Mouse (Mus musculus): ENCODE results near the gene Grm1. TPM values are rescaled to one million over a fixed set of nuclear protein-coding genes. Genes with fewer than 3 reads are reported as not detected.

The Grm1 gene
- polyA plus RNA-seq, 1 experiment from 2014 or later: not detected

- WGBS: 88% methylated on average over 1 of the region's 1 CpGs
- DNase-seq (ENCODE audit: low spot score) (no peak), ATAC-seq (replicated peaks; ENCODE audit: low FRiP score, low TSS enrichment, low read depth) (no peak)
- Histone ChIP-seq H3K4me2 (ENCODE audit: low read length) (no peak overlapping the region), H3K36me3 (ENCODE audit: control insufficient read depth, insufficient read depth, low read length) (no peaks in the 10 kb centered on the region), H3K4me1 (replicated peaks; ENCODE audit: control insufficient read depth, insufficient read depth, low read length) (no peaks in the 10 kb centered on the region), H3K27ac (ENCODE audit: low read depth) (no peak overlapping the region), H3K4me3 (ENCODE audit: low read depth, low read length) (no peak overlapping the region), H3K9ac (ENCODE audit: low read length) (no peak overlapping the region), H3K9me3 (ENCODE audit: control insufficient read depth, low read length) (no peaks in the 10 kb centered on the region), H3K27me3 (replicated peaks; ENCODE audit: control insufficient read depth, insufficient read depth, low read length) (no peaks in the 10 kb centered on the region)
Measured at GRCm38 (mm10) chr10:10701326-10701725, 380.8 kb downstream of the Grm1 start.

- Histone ChIP-seq H3K9me3 (ENCODE audit: control insufficient read depth, low read length) (no peaks in the 10 kb centered on the region), H3K4me3 (ENCODE audit: low read depth, low read length) (no peak overlapping the region), H3K4me2 (ENCODE audit: low read length) (no peak overlapping the region), H3K9ac (ENCODE audit: low read length) (no peak overlapping the region), H3K36me3 (ENCODE audit: control insufficient read depth, insufficient read depth, low read length) (no peaks in the 10 kb centered on the region), H3K4me1 (replicated peaks; ENCODE audit: control insufficient read depth, insufficient read depth, low read length) (no peaks in the 10 kb centered on the region), H3K27ac (ENCODE audit: low read depth) (no peak overlapping the region), H3K27me3 (replicated peaks; ENCODE audit: control insufficient read depth, insufficient read depth, low read length) (no peaks in the 10 kb centered on the region)
- DNase-seq (ENCODE audit: low spot score) (no peak), ATAC-seq (replicated peaks; ENCODE audit: low FRiP score, low TSS enrichment, low read depth) (no peak)
- WGBS: 75% methylated on average over 1 of the region's 1 CpGs
Measured at GRCm38 (mm10) chr10:10700903-10701302, 381.3 kb downstream of the Grm1 start.

- H3K9me3 ChIP-seq (ENCODE audit: control insufficient read depth, low read length): no peaks in the 10 kb centered on the region
- H3K27ac ChIP-seq (ENCODE audit: low read depth): no peak overlapping the region
- DNase-seq (ENCODE audit: low spot score) (no peak), ATAC-seq (replicated peaks; ENCODE audit: low FRiP score, low TSS enrichment, low read depth) (no peak)
- H3K4me1 ChIP-seq (replicated peaks; ENCODE audit: control insufficient read depth, insufficient read depth, low read length): no peaks in the 10 kb centered on the region
- no peaks in the 10 kb centered on the region for H3K27me3 ChIP-seq (replicated peaks; ENCODE audit: control insufficient read depth, insufficient read depth, low read length)
- no peaks in the 10 kb centered on the region for H3K36me3 ChIP-seq (ENCODE audit: control insufficient read depth, insufficient read depth, low read length)
- no peak overlapping the region for H3K4me3 ChIP-seq (ENCODE audit: low read depth, low read length)
- WGBS: 73% methylated on average over 6 of the region's 6 CpGs
- no peak overlapping the region for H3K9ac ChIP-seq (ENCODE audit: low read length)
- H3K4me2 ChIP-seq (ENCODE audit: low read length): no peak overlapping the region
Measured at GRCm38 (mm10) chr10:10697497-10697896, 384.7 kb downstream of the Grm1 start.

GRCm38 (mm10) chr10:10689668-10690223 is 392.4 kb downstream of the Grm1 start:
- Histone ChIP-seq H3K9ac (ENCODE audit: low read length) (0 out of 2 replicates have a peak overlapping the region, but pooled peaks have one; percentile 8), H3K27me3 (replicated peaks; ENCODE audit: control insufficient read depth, insufficient read depth, low read length) (peaks cover 23% of the 10 kb centered on the region), H3K27ac (ENCODE audit: low read depth) (no peak overlapping the region), H3K4me3 (ENCODE audit: low read depth, low read length) (peak overlapping the region; percentile 32), H3K4me1 (replicated peaks; ENCODE audit: control insufficient read depth, insufficient read depth, low read length) (no peaks in the 10 kb centered on the region; the same call in 1 of the 2 replicates), H3K9me3 (ENCODE audit: control insufficient read depth, low read length) (no peaks in the 10 kb centered on the region), H3K4me2 (ENCODE audit: low read length) (peak overlapping the region; percentile 67), H3K36me3 (ENCODE audit: control insufficient read depth, insufficient read depth, low read length) (no peaks in the 10 kb centered on the region)
- 14% methylated on average over 11 of the region's 11 CpGs for WGBS
- no peak for ATAC-seq (replicated peaks; ENCODE audit: low FRiP score, low TSS enrichment, low read depth)
- DNase-seq (ENCODE audit: low spot score): no peak

GRCm38 (mm10) chr10:10688907-10689667 is 393.1 kb downstream of the Grm1 start:
- 2% methylated on average over 35 of the region's 35 CpGs for WGBS
- H3K9me3 ChIP-seq (ENCODE audit: control insufficient read depth, low read length): no peaks in the 10 kb centered on the region
- H3K4me2 ChIP-seq (ENCODE audit: low read length): peak overlapping the region; percentile 67
- H3K9ac ChIP-seq (ENCODE audit: low read length): 0 out of 2 replicates have a peak overlapping the region, but pooled peaks have one; percentile 8
- no peaks in the 10 kb centered on the region for H3K36me3 ChIP-seq (ENCODE audit: control insufficient read depth, insufficient read depth, low read length)
- DNase-seq (ENCODE audit: low spot score) (peak; percentile 60), ATAC-seq (replicated peaks; ENCODE audit: low FRiP score, low TSS enrichment, low read depth) (peak; percentile 27; the same call in 1 of the 2 replicates)
- peak overlapping the region; percentile 32 for H3K4me3 ChIP-seq (ENCODE audit: low read depth, low read length)
- peaks cover 23% of the 10 kb centered on the region for H3K27me3 ChIP-seq (replicated peaks; ENCODE audit: control insufficient read depth, insufficient read depth, low read length)
- H3K27ac ChIP-seq (ENCODE audit: low read depth): no peak overlapping the region
- no peaks in the 10 kb centered on the region; the same call in 1 of the 2 replicates for H3K4me1 ChIP-seq (replicated peaks; ENCODE audit: control insufficient read depth, insufficient read depth, low read length)

GRCm38 (mm10) chr10:10681048-10681447 is 401.1 kb downstream of the Grm1 start, which contains the start of gene Gm10944:
TSS of gene Gm10944 (plus strand) at chr10:10681348.
- Histone ChIP-seq H3K27ac (ENCODE audit: low read depth) (no peak within 1 kb of the TSS), H3K9ac (ENCODE audit: low read length) (no peak within 1 kb of the TSS), H3K9me3 (ENCODE audit: control insufficient read depth, low read length) (no peaks in the 10 kb centered on the region), H3K36me3 (ENCODE audit: control insufficient read depth, insufficient read depth, low read length) (no peaks in the 10 kb centered on the region), H3K27me3 (replicated peaks; ENCODE audit: control insufficient read depth, insufficient read depth, low read length) (no peaks in the 10 kb centered on the region), H3K4me1 (replicated peaks; ENCODE audit: control insufficient read depth, insufficient read depth, low read length) (no peaks in the 10 kb centered on the region), H3K4me2 (ENCODE audit: low read length) (no peak within 1 kb of the TSS), H3K4me3 (ENCODE audit: low read depth, low read length) (no peak within 1 kb of the TSS)
- no peak for ATAC-seq (replicated peaks; ENCODE audit: low FRiP score, low TSS enrichment, low read depth)
- no peak for DNase-seq (ENCODE audit: low spot score)
- 92% methylated on average over 1 of the region's 1 CpGs for WGBS

GRCm38 (mm10) chr10:10659976-10660375 is 422.2 kb downstream of the Grm1 start:
- Histone ChIP-seq H3K27ac (ENCODE audit: low read depth) (no peak overlapping the region), H3K36me3 (ENCODE audit: control insufficient read depth, insufficient read depth, low read length) (no peaks in the 10 kb centered on the region), H3K4me1 (replicated peaks; ENCODE audit: control insufficient read depth, insufficient read depth, low read length) (no peaks in the 10 kb centered on the region), H3K27me3 (replicated peaks; ENCODE audit: control insufficient read depth, insufficient read depth, low read length) (no peaks in the 10 kb centered on the region), H3K4me2 (ENCODE audit: low read length) (no peak overlapping the region), H3K9me3 (ENCODE audit: control insufficient read depth, low read length) (no peaks in the 10 kb centered on the region), H3K9ac (ENCODE audit: low read length) (no peak overlapping the region), H3K4me3 (ENCODE audit: low read depth, low read length) (no peak overlapping the region)
- 72% methylated on average over 3 of the region's 3 CpGs for WGBS
- ATAC-seq (replicated peaks; ENCODE audit: low FRiP score, low TSS enrichment, low read depth) (no peak), DNase-seq (ENCODE audit: low spot score) (no peak)

GRCm38 (mm10) chr10:10659161-10659560 is 423.0 kb downstream of the Grm1 start:
- Histone ChIP-seq H3K36me3 (ENCODE audit: control insufficient read depth, insufficient read depth, low read length) (no peaks in the 10 kb centered on the region), H3K4me3 (ENCODE audit: low read depth, low read length) (no peak overlapping the region), H3K27ac (ENCODE audit: low read depth) (no peak overlapping the region), H3K9me3 (ENCODE audit: control insufficient read depth, low read length) (no peaks in the 10 kb centered on the region), H3K27me3 (replicated peaks; ENCODE audit: control insufficient read depth, insufficient read depth, low read length) (no peaks in the 10 kb centered on the region), H3K4me1 (replicated peaks; ENCODE audit: control insufficient read depth, insufficient read depth, low read length) (no peaks in the 10 kb centered on the region), H3K9ac (ENCODE audit: low read length) (no peak overlapping the region), H3K4me2 (ENCODE audit: low read length) (no peak overlapping the region)
- WGBS: 84% methylated on average over 3 of the region's 3 CpGs
- DNase-seq (ENCODE audit: low spot score): no peak
- ATAC-seq (replicated peaks; ENCODE audit: low FRiP score, low TSS enrichment, low read depth): no peak

All from intestine, embryonic 14.5 days (tissue).